Mouse (Mus musculus): ENCODE measurements around the gene Gm11437. TPM values are rescaled to one million over a fixed set of nuclear protein-coding genes. Genes with fewer than 3 reads are reported as not detected.

Gene Gm11437
- polyA plus RNA-seq, 1 experiment: not detected

GRCm38 (mm10) chr11:84121051-84121956, 46.0 kb downstream of the Gm11437 start:
- Histone ChIP-seq H3K9me3 (ENCODE audit: control insufficient read depth, low read length) (no peaks in the 10 kb centered on the region), H3K4me1 (ENCODE audit: control insufficient read depth) (peaks cover 8% of the 10 kb centered on the region), H3K27me3 (ENCODE audit: control insufficient read depth) (no peaks in the 10 kb centered on the region), H3K4me3 (replicated peaks) (no peak overlapping the region), H3K36me3 (ENCODE audit: control insufficient read depth) (peaks cover 70% of the 10 kb centered on the region)
- TF ChIP-seq TAL1 (IDR thresholded peaks at IDR 0.05; ENCODE audit: low read length): no peak
- TF ChIP-seq GATA1 (IDR thresholded peaks at IDR 0.05; ENCODE audit: low read length): no peak

DNA sequence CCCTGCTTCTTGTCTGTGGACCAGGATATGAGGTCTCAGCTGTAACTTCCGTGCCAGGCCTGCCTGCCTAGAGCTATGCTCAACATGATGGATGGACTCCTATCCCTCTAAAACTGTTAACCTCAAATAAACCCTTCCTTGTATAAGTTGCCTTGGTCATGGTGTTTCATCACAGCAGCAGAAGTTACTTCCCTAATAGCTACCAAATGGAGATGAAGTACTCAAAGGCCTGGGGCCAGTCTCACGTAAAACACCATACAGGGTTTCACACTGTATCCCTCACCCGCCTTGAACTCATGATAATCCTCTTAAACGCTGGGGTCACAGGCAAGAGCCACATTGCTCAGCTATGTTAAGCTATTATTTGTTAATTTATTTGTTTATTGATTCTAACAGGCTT, 49.8 kb downstream of the Gm11437 start:
- no peaks in the 10 kb centered on the region for H3K27me3 ChIP-seq (ENCODE audit: control insufficient read depth)
- peaks cover 10% of the 10 kb centered on the region for H3K4me1 ChIP-seq (ENCODE audit: control insufficient read depth)
- no peak overlapping the region for H3K4me3 ChIP-seq (replicated peaks)
- H3K9me3 ChIP-seq (ENCODE audit: control insufficient read depth, low read length): no peaks in the 10 kb centered on the region
- H3K36me3 ChIP-seq (ENCODE audit: control insufficient read depth): peaks cover 56% of the 10 kb centered on the region
- no peak for TF ChIP-seq GATA1 (IDR thresholded peaks at IDR 0.05; ENCODE audit: low read length)
- no peak for TF ChIP-seq TAL1 (IDR thresholded peaks at IDR 0.05; ENCODE audit: low read length)

DNA sequence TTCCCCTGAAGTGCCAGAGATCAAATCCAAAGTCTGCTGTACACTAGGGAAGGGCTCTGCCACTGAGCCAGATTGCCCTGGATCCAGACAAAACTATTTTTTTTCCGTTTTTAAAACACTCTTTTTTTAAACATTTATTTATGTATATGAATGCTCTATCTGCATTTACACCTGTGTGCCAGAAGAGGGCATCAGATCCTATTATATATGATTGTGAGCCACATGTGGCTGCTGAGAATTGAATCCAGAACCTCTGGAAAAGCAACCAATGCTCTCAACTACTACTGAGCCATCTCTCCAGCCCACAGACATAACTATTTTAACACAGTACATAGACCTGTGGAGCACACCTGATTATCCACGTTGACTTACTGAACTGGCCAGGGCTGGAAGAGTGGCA, 51.1 kb downstream of the Gm11437 start:
- H3K4me1 ChIP-seq (ENCODE audit: control insufficient read depth): peaks cover 5% of the 10 kb centered on the region
- no peak overlapping the region for H3K4me3 ChIP-seq (replicated peaks)
- H3K36me3 ChIP-seq (ENCODE audit: control insufficient read depth): peaks cover 49% of the 10 kb centered on the region
- TF ChIP-seq TAL1 (IDR thresholded peaks at IDR 0.05; ENCODE audit: low read length) (no peak), GATA1 (IDR thresholded peaks at IDR 0.05; ENCODE audit: low read length) (no peak)
- H3K27me3 ChIP-seq (ENCODE audit: control insufficient read depth): no peaks in the 10 kb centered on the region
- no peaks in the 10 kb centered on the region for H3K9me3 ChIP-seq (ENCODE audit: control insufficient read depth, low read length)

DNA sequence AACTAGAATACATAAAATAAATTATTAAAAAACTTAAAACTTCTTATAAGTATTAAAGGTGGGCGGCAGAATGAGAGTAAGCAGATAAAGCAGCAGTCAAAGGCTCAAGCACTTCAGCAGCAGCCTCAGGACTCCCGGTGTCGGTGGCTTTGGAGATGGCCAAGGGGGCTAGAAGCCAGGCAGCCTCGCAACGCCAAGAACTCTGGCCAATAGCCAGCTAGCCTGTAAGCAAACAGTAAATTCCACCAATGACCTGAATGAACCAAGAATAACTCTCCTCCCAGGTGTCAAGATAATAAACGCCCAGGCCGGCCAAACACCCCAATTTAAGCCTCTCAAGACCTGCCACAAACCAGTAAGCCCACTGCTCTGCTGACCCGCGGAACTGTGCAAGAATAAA, 51.6 kb downstream of the Gm11437 start:
- no peak overlapping the region for H3K4me3 ChIP-seq (replicated peaks)
- H3K4me1 ChIP-seq (ENCODE audit: control insufficient read depth): peaks cover 3% of the 10 kb centered on the region
- no peaks in the 10 kb centered on the region for H3K9me3 ChIP-seq (ENCODE audit: control insufficient read depth, low read length)
- TF ChIP-seq GATA1 (IDR thresholded peaks at IDR 0.05; ENCODE audit: low read length) (no peak), TAL1 (IDR thresholded peaks at IDR 0.05; ENCODE audit: low read length) (no peak)
- peaks cover 46% of the 10 kb centered on the region for H3K36me3 ChIP-seq (ENCODE audit: control insufficient read depth)
- no peaks in the 10 kb centered on the region for H3K27me3 ChIP-seq (ENCODE audit: control insufficient read depth)

GRCm38 (mm10) chr11:84113623-84114022, 53.7 kb downstream of the Gm11437 start:
- peaks cover 3% of the 10 kb centered on the region for H3K4me1 ChIP-seq (ENCODE audit: control insufficient read depth)

DNA sequence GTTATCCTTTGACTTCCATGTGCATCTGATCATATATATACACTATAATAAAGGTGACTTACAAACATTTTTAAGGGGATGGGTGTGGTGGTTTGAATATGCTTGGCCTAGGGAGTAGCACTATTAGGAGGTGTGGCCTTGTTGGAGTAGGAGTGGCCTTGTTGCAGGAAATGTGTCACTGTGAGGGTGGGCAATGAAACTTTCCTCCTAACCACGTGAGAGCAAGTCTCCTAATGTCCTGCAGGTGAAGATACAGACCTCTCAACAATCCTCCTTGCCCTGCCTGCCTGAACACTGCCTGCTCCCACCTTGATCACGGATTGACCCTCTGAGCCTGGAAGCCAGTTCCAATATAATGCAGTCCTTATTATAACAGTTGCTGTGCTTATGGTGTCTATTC, 60.1 kb downstream of the Gm11437 start:
- TF ChIP-seq GATA1 (IDR thresholded peaks at IDR 0.05; ENCODE audit: low read length) (no peak), TAL1 (IDR thresholded peaks at IDR 0.05; ENCODE audit: low read length) (no peak)
- H3K36me3 ChIP-seq (ENCODE audit: control insufficient read depth): peaks cover 79% of the 10 kb centered on the region
- H3K9me3 ChIP-seq (ENCODE audit: control insufficient read depth, low read length): no peaks in the 10 kb centered on the region
- no peaks in the 10 kb centered on the region for H3K27me3 ChIP-seq (ENCODE audit: control insufficient read depth)
- H3K4me3 ChIP-seq (replicated peaks): no peak overlapping the region
- peaks cover 2% of the 10 kb centered on the region; the same call in 1 of the 2 replicates for H3K4me1 ChIP-seq (ENCODE audit: control insufficient read depth)

More at GRCm38 (mm10) chr11:84113623-84114022, 53.7 kb downstream of the Gm11437 start:
- H3K9me3 ChIP-seq (ENCODE audit: control insufficient read depth, low read length): no peaks in the 10 kb centered on the region
- H3K4me3 ChIP-seq (replicated peaks): no peak overlapping the region
- TF ChIP-seq TAL1 (IDR thresholded peaks at IDR 0.05; ENCODE audit: low read length): no peak
- no peak for TF ChIP-seq GATA1 (IDR thresholded peaks at IDR 0.05; ENCODE audit: low read length)
- peaks cover 46% of the 10 kb centered on the region for H3K36me3 ChIP-seq (ENCODE audit: control insufficient read depth)
- no peaks in the 10 kb centered on the region for H3K27me3 ChIP-seq (ENCODE audit: control insufficient read depth)

DNA sequence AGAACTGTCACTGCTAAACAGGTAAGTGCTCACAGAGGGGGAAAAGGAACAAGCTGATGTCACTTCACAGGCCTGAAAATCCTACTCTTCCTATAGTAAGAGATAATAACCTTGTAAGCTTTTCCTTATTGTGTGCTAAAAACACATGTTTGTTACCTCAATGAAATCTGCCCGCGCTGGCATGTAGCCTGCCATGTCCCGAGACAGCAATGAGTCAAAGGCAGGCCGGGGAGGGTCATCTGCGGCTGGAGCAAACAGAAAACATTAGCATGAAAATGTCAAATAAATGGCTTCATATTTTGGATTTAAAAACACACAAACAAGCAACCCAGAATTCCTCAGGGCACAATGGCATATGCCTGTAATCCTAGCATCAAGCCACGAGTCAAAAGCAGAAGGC, 63.2 kb downstream of the Gm11437 start:
- TF ChIP-seq GATA1 (IDR thresholded peaks at IDR 0.05; ENCODE audit: low read length) (no peak), TAL1 (IDR thresholded peaks at IDR 0.05; ENCODE audit: low read length) (no peak)
- no peak overlapping the region for H3K4me3 ChIP-seq (replicated peaks)
- H3K27me3 ChIP-seq (ENCODE audit: control insufficient read depth): no peaks in the 10 kb centered on the region
- H3K4me1 ChIP-seq (ENCODE audit: control insufficient read depth): peaks cover 2% of the 10 kb centered on the region; the same call in 1 of the 2 replicates
- no peaks in the 10 kb centered on the region for H3K9me3 ChIP-seq (ENCODE audit: control insufficient read depth, low read length)
- H3K36me3 ChIP-seq (ENCODE audit: control insufficient read depth): peaks cover 79% of the 10 kb centered on the region

- H3K4me1 ChIP-seq (ENCODE audit: control insufficient read depth): no peaks in the 10 kb centered on the region
- no peak overlapping the region for H3K4me3 ChIP-seq (replicated peaks)
- no peaks in the 10 kb centered on the region for H3K9me3 ChIP-seq (ENCODE audit: control insufficient read depth, low read length)
- peaks cover 66% of the 10 kb centered on the region for H3K36me3 ChIP-seq (ENCODE audit: control insufficient read depth)
- TF ChIP-seq GATA1 (IDR thresholded peaks at IDR 0.05; ENCODE audit: low read length) (no peak), TAL1 (IDR thresholded peaks at IDR 0.05; ENCODE audit: low read length) (no peak)
- no peaks in the 10 kb centered on the region for H3K27me3 ChIP-seq (ENCODE audit: control insufficient read depth)
Observed at GRCm38 (mm10) chr11:84101182-84101581, 66.1 kb downstream of the Gm11437 start.

Other genes starting within 250 kb of the Gm11437 start
- gene Ddx52, start 225.4 kb downstream of the Gm11437 start, polyA plus RNA-seq (2012): 0.05 TPM in 2 replicates
- gene Synrg, start 203.0 kb downstream of the Gm11437 start, polyA plus RNA-seq (2012): 0.24 and 0.28 TPM in 2 replicates
- not detected in 2 replicates for gene Dusp14, start 98.2 kb downstream of the Gm11437 start, polyA plus RNA-seq (2012)
- 0.05 and 0.15 TPM in 2 replicates for gene Tada2a, start 37.9 kb downstream of the Gm11437 start, polyA plus RNA-seq (2012)
- gene Acaca, start 37.8 kb downstream of the Gm11437 start, polyA plus RNA-seq (2012): 0.29 and 0.41 TPM in 2 replicates